Mouse (Mus musculus) liver, embryonic 14.5 days (tissue): ENCODE data around the gene Sptbn1. TPM values are rescaled to one million over a fixed set of nuclear protein-coding genes. Genes with fewer than 3 reads are reported as not detected.

Experiments used
- ATAC-seq: fragments of 200-750 bp; cut with Nextera tagmentation; 2 replicates; pipeline ENCODE4 v1.8.0; 2017; ENCODE audit warnings: moderate number of reproducible peaks, mild to moderate bottlenecking, moderate library complexity; ENCODE audit not compliant: insufficient read depth
- DNase-seq, 3 experiments: peaks; one replicate each; pipeline ENCODE4 v3.0.0-alpha.2; 2012 to 2013; ENCODE audit warnings: low read depth in 3 of 3, low spot score in 3 of 3
- H3K27ac ChIP-seq: fragments of 300-500 bp; sonication (generic); 2 replicates; pipeline ENCODE4 v1.5.1; 2014; ENCODE audit warnings: moderate library complexity, mild to moderate bottlenecking, control low read depth, inconsistent platforms
- H3K27me3 ChIP-seq: fragments of 300-500 bp; sonication (generic); 2 replicates; pipeline ENCODE4 v1.6.1; 2014; ENCODE audit warnings: mild to moderate bottlenecking, low read length, moderate library complexity; ENCODE audit not compliant: control insufficient read depth, insufficient read depth
- H3K36me3 ChIP-seq: fragments of 300-500 bp; sonication (generic); replicated peaks from 2 replicates; pipeline ENCODE4 v1.6.1; 2014; ENCODE audit warnings: low read depth; ENCODE audit not compliant: control insufficient read depth, insufficient read depth
- H3K4me1 ChIP-seq, 2 experiments: fragments of 200-500 bp in 1 of 2; fragments of 300-500 bp in 1 of 2; sonication (generic) in 1 of 2; replicated peaks; 2 replicates each; pipeline ENCODE4 v1.6.1; 2012 to 2014; ENCODE audit warnings: antibody characterized with exemption in 1 of 2, inconsistent platforms in 1 of 2, low read length in 1 of 2; ENCODE audit not compliant: control insufficient read depth in 2 of 2, insufficient read depth in 2 of 2
- H3K4me2 ChIP-seq: fragments of 300-500 bp; sonication (generic); 2 replicates; pipeline ENCODE4 v1.6.1; 2014; ENCODE audit warnings: low read depth, mild to moderate bottlenecking, control low read depth, moderate library complexity
- H3K4me3 ChIP-seq, 2 experiments: fragments of 200-500 bp in 1 of 2; fragments of 300-500 bp in 1 of 2; sonication (generic) in 1 of 2; 2 replicates each; pipeline ENCODE4 v1.5.1; 2012 to 2014; ENCODE audit warnings: low read depth in 2 of 2, low read length in 2 of 2, mild to moderate bottlenecking in 2 of 2, control low read depth in 1 of 2, inconsistent platforms in 1 of 2, moderate library complexity in 1 of 2; ENCODE audit not compliant: insufficient read depth in 1 of 2
- H3K9ac ChIP-seq: fragments of 300-500 bp; sonication (generic); replicated peaks from 2 replicates; pipeline ENCODE4 v1.6.1; 2014; ENCODE audit warnings: mild to moderate bottlenecking, control low read depth, moderate library complexity
- H3K9me3 ChIP-seq: fragments of 300-500 bp; sonication (generic); 2 replicates; pipeline ENCODE4 v1.6.1; 2016; ENCODE audit warnings: low read length, mixed read lengths; ENCODE audit not compliant: control insufficient read depth
- CTCF ChIP-seq: IDR thresholded peaks from 2 replicates; pipeline ENCODE4 v1.5.1; 2016; ENCODE audit warnings: antibody characterized with exemption, low read depth, control low read depth
- EP300 ChIP-seq: IDR thresholded peaks from 2 replicates; pipeline ENCODE4 v1.6.1; 2016; ENCODE audit warnings: antibody characterized with exemption, low read depth
- WGBS: fragments of 180-500 bp; shearing (Covaris S2); extraction: QIAGEN DNeasy Blood & Tissue Kit; methylation state at CpG from one replicate; pipeline ENCODE4 v1.1.7; 2014; ENCODE audit not compliant: insufficient replicate concordance; 5-methylcytosine and 5-hydroxymethylcytosine counted together
- polyA plus RNA-seq, 2 experiments: library from polyadenylated mRNA; depleted of rRNA in 1 of 2; stranded (reverse) in 1 of 2; unstranded in 1 of 2; fragments of >200 nt; fragmentation: Nextera tagmentation in 1 of 2; extraction: Ambion mirVana in 1 of 2; gene quantifications; 2 replicates each; pipeline versions ENCODE4 v1.2.1 to v1.2.3; 2012 to 2014

Sptbn1 gene
- polyA plus RNA-seq, 2 experiments: 9.6 to 14.4 TPM

GRCm38 (mm10) chr11:30154980-30155379, 113.0 kb downstream of the Sptbn1 start:
- Histone ChIP-seq H3K4me3 (no peak overlapping the region), H3K27ac (no peak overlapping the region), H3K4me2 (no peak overlapping the region), H3K9ac (no peak overlapping the region), H3K9me3 (no peaks in the 10 kb centered on the region), H3K4me1 (peaks cover 27 to 31% of the 10 kb centered on the region in 2 experiments), H3K27me3 (no peaks in the 10 kb centered on the region; the same call in 1 of the 2 replicates), H3K36me3 (no peaks in the 10 kb centered on the region)
- DNase-seq (no peak), ATAC-seq (no peak)
- 8% methylated on average over 2 of the region's 2 CpGs for WGBS
- TF ChIP-seq EP300 (no peak), CTCF (no peak)

- no peak for TF ChIP-seq EP300
- no peak for TF ChIP-seq CTCF
- H3K9ac ChIP-seq: no peak overlapping the region
- WGBS: 77% methylated on average over 5 of the region's 5 CpGs
- H3K9me3 ChIP-seq: no peaks in the 10 kb centered on the region
- H3K36me3 ChIP-seq: no peaks in the 10 kb centered on the region
- DNase-seq (no peak), ATAC-seq (no peak)
- no peak overlapping the region for H3K4me2 ChIP-seq
- no peak overlapping the region for H3K27ac ChIP-seq
- H3K4me1 ChIP-seq: no peaks in the 10 kb centered on the region
- H3K4me3 ChIP-seq: no peak overlapping the region
- H3K27me3 ChIP-seq: no peaks in the 10 kb centered on the region
Measured at GRCm38 (mm10) chr11:30148888-30149287, 119.1 kb downstream of the Sptbn1 start.

GRCm38 (mm10) chr11:30148378-30148777, 119.6 kb downstream of the Sptbn1 start:
- H3K27me3 ChIP-seq: no peaks in the 10 kb centered on the region
- H3K36me3 ChIP-seq: no peaks in the 10 kb centered on the region
- no peaks in the 10 kb centered on the region for H3K9me3 ChIP-seq
- H3K9ac ChIP-seq: no peak overlapping the region
- no peak overlapping the region for H3K4me3 ChIP-seq
- no peaks in the 10 kb centered on the region for H3K4me1 ChIP-seq
- TF ChIP-seq CTCF (no peak), EP300 (no peak)
- H3K27ac ChIP-seq: no peak overlapping the region
- ATAC-seq: no peak
- no peak overlapping the region for H3K4me2 ChIP-seq
- no peak for DNase-seq

DNA sequence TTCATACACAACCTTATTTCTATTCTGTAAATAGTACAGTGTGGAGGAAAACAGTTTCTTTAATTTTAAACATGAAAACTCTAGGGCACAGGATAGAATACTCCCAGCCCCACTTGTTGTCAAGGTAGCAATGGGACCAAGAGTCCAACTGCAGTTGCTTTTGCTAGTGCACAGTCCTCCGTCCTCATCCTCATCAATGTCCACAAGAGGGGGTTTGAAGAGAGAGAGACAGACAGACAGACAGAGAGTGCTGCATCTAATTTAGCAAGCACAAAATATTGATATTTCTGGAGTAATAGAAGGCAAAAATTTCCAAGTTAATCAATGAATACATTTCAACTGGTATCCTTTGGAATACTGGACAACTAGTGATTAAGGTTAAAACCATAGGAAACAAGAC, 120.1 kb downstream of the Sptbn1 start:
- WGBS: 66% methylated on average over 1 of the region's 1 CpGs

GRCm38 (mm10) chr11:30143090-30143489, 124.9 kb downstream of the Sptbn1 start:
- TF ChIP-seq EP300: no peak
- TF ChIP-seq CTCF: no peak
- Histone ChIP-seq H3K27ac (no peak overlapping the region), H3K27me3 (no peaks in the 10 kb centered on the region), H3K36me3 (no peaks in the 10 kb centered on the region), H3K4me3 (no peak overlapping the region), H3K4me2 (no peak overlapping the region), H3K9me3 (no peaks in the 10 kb centered on the region), H3K4me1 (no peaks in the 10 kb centered on the region), H3K9ac (no peak overlapping the region)
- DNase-seq (no peak), ATAC-seq (no peak)
- WGBS: 77% methylated on average over 6 of the region's 6 CpGs

More for the DNA sequence above, 120.1 kb downstream of the Sptbn1 start:
- Histone ChIP-seq H3K4me1 (no peaks in the 10 kb centered on the region), H3K27me3 (no peaks in the 10 kb centered on the region), H3K9me3 (no peaks in the 10 kb centered on the region), H3K27ac (no peak overlapping the region), H3K36me3 (no peaks in the 10 kb centered on the region), H3K4me2 (no peak overlapping the region), H3K9ac (no peak overlapping the region), H3K4me3 (no peak overlapping the region)
- no peak for ATAC-seq
- no peak for DNase-seq
- TF ChIP-seq EP300 (no peak), CTCF (peak; percentile 30)
